Mouse (Mus musculus) forebrain, embryonic 16.5 days (tissue): Measurements from ENCODE around the gene Pfn1. TPM values are rescaled to one million over a fixed set of nuclear protein-coding genes. Genes with fewer than 3 reads are reported as not detected.

Source experiments
- ATAC-seq: fragments of 200-750 bp; cut with Nextera tagmentation; 2 replicates; pipeline ENCODE4 v1.8.0; 2017; ENCODE audit warnings: mild to moderate bottlenecking, moderate library complexity
- H3K27ac ChIP-seq: fragments of 300-500 bp; sonication (generic); 2 replicates; pipeline ENCODE4 v1.5.1; 2014; ENCODE audit warnings: low read length, control low read depth
- H3K27me3 ChIP-seq: fragments of 300-500 bp; sonication (generic); replicated peaks from 2 replicates; pipeline ENCODE4 v1.6.1; 2014; ENCODE audit warnings: low read length; ENCODE audit not compliant: control insufficient read depth, insufficient read depth
- H3K36me3 ChIP-seq: fragments of 300-500 bp; sonication (generic); 2 replicates; pipeline ENCODE4 v1.6.1; 2014; ENCODE audit not compliant: control insufficient read depth, insufficient read depth
- H3K4me1 ChIP-seq: fragments of 300-500 bp; sonication (generic); replicated peaks from 2 replicates; pipeline ENCODE4 v1.6.1; 2014; ENCODE audit warnings: low read length; ENCODE audit not compliant: control insufficient read depth, insufficient read depth
- H3K4me2 ChIP-seq: fragments of 300-500 bp; sonication (generic); 2 replicates; pipeline ENCODE4 v1.6.1; 2014; ENCODE audit warnings: mild to moderate bottlenecking, low read length, control low read depth
- H3K4me3 ChIP-seq: fragments of 300-500 bp; sonication (generic); replicated peaks from 2 replicates; pipeline ENCODE4 v1.5.1; 2014; ENCODE audit warnings: mild to moderate bottlenecking, low read length, control low read depth
- H3K9ac ChIP-seq: fragments of 300-500 bp; sonication (generic); replicated peaks from 2 replicates; pipeline ENCODE4 v1.6.1; 2014; ENCODE audit warnings: low read depth, low read length, control low read depth
- H3K9me3 ChIP-seq: fragments of 300-500 bp; sonication (generic); 2 replicates; pipeline ENCODE4 v1.6.1; 2016; ENCODE audit warnings: low read length; ENCODE audit not compliant: control insufficient read depth
- WGBS: fragments of 180-500 bp; shearing (Covaris S2); extraction: QIAGEN DNeasy Blood & Tissue Kit; methylation state at CpG from one replicate; pipeline ENCODE4 v1.1.7; 2014; 5-methylcytosine and 5-hydroxymethylcytosine counted together
- polyA plus RNA-seq: library from polyadenylated mRNA; unstranded; fragments of >200 nt; fragmentation: Nextera tagmentation; extraction: Ambion mirVana; gene quantifications from 2 replicates; pipeline ENCODE4 v1.2.1, GENCODE M21; 2015

Gene Pfn1
- polyA plus RNA-seq, 1 experiment from 2014 or later: 642 TPM

DNA sequence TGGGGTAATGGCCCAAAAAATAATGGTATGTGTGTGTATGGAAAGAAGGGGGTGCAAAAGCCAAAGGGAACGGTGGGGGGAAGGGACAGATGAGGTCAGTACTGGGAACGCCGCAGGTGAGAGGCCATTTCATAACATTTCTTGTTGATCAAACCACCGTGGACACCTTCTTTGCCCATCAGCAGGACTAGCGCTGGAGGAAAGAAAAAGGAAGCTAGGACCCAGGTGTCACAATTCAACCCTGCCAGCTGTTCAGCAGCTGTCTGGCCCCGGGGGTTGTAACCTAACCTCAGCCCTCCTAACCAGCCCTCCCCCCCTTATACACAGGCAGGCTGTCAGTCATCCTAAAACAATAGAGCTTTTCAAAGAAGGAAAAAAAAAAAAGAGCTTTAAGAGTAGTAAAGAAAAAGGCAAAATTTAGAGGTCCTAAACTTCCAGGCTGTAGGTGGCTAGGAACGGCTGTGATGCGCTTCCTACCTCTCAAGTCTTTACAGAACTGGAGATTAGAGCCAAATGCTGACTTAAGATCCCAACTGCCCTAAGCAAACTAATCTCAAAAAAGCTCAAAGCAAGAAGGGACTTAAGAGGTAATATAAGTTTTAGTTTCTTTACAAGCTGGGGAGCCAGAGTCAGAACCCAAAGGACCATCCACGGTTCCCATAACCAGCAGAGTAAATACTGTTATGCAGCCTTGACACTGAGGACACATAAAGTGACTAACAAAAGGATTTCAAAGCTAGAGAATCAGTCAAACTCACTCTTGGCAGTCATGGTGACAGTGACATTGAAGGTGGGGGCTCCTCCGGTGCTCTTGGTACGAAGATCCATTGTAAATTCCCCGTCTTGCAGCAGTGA is 2.2 kb downstream of the Pfn1 start:
- 63% methylated on average over 12 of the region's 12 CpGs for WGBS
- Histone ChIP-seq H3K9ac (no peak overlapping the region), H3K27me3 (no peaks in the 10 kb centered on the region), H3K4me3 (peak overlapping the region; percentile 100), H3K4me2 (peak overlapping the region; percentile 98), H3K27ac (no peak overlapping the region), H3K36me3 (peaks cover 23% of the 10 kb centered on the region), H3K4me1 (peaks cover 49% of the 10 kb centered on the region), H3K9me3 (no peaks in the 10 kb centered on the region)
- ATAC-seq: no peak

DNA sequence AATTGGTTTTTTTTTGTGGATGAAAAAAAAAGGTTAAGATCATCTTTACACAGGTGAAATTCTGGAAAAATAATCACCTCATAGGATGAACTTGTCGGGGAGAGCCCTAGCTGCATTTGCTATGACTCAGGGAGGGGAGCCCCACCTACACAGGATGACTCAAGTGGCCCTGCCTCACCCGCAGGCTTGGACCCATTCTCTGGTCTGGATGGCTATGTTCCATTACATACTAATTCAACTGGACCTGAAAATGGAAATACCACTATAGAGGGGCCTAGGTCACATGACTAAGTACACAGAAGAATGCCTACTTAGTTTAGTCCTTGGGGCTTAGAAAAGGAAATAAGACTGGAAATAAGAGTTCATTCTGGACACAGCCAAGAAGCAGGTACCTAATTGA is 3.1 kb downstream of the Pfn1 start:
- Histone ChIP-seq H3K4me3 (no peak overlapping the region), H3K4me1 (peaks cover 49% of the 10 kb centered on the region), H3K27ac (no peak overlapping the region), H3K36me3 (peaks cover 23% of the 10 kb centered on the region), H3K9me3 (no peaks in the 10 kb centered on the region), H3K9ac (no peak overlapping the region), H3K27me3 (no peaks in the 10 kb centered on the region), H3K4me2 (no peak overlapping the region)
- no peak for ATAC-seq
- 82% methylated on average over 2 of the region's 2 CpGs for WGBS

DNA sequence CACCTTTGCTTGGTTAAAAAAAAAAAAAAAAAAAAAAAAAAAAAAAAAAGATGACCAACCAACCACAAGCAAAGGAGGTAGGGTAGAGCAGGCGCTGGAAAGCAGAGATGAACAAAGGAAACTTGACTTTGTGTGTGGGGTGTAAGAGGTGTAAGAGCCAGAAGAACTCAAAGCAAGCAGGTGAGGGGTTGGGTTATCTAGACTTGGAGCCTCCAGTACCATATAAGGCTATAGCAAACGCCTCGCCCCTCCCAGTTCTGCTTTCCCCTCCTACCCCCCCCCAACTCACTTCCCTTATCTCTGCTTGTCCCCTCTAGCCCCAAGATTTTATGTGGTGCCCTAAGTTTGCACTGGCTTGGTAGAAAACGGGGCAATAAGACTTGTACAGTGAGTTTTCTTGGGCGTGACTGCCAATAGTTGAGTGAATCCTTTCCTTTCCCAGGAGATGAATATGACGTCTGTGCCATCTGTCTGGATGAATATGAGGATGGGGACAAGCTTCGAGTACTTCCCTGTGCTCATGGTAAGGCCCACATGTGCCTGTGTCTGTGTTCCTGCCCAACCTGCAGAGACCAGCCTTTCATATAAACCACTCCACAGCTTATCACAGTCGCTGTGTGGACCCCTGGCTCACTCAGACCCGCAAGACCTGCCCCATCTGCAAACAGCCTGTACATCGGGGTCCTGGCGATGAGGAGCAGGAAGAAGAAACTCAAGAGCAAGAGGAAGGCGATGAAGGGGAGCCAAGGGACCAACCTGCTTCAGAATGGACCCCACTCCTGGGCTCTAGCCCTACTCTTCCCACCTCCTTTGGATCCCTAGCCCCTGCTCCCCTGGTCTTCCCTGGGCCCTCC is 3.9 kb downstream of the Pfn1 start:
- H3K9ac ChIP-seq: no peak overlapping the region
- no peaks in the 10 kb centered on the region for H3K9me3 ChIP-seq
- H3K36me3 ChIP-seq: peaks cover 23% of the 10 kb centered on the region
- no peak for ATAC-seq
- peaks cover 50% of the 10 kb centered on the region for H3K4me1 ChIP-seq
- no peak overlapping the region for H3K4me2 ChIP-seq
- no peak overlapping the region for H3K27ac ChIP-seq
- WGBS: 82% methylated on average over 12 of the region's 12 CpGs
- H3K4me3 ChIP-seq: no peak overlapping the region
- H3K27me3 ChIP-seq: no peaks in the 10 kb centered on the region

DNA sequence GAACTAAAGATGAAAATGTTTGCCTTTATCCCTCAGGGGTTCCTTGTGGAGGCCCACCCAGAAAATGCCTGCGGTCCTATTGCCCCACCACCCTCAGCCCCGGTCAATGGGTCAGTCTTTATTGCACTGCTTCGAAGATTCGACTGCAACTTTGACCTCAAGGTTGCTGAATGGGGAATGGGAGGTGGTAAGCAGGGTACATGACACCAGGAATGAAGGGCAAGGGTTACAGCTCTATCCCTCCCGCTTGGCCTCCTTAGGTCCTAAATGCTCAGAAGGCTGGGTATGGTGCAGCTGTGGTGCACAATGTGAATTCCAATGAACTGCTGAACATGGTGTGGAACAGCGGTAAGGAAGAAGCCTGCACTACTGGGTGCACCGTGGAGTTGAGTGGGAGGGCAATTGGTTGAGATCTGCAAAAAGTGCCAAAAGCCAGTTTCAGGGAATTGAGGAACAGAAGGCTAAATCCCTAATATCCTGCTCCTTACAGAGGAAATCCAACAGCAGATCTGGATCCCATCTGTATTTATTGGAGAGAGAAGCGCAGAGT is 5.2 kb downstream of the Pfn1 start:
- H3K9ac ChIP-seq: no peak overlapping the region
- no peak overlapping the region for H3K4me2 ChIP-seq
- peaks cover 48% of the 10 kb centered on the region for H3K4me1 ChIP-seq
- no peak for ATAC-seq
- WGBS: 91% methylated on average over 8 of the region's 8 CpGs
- no peaks in the 10 kb centered on the region for H3K9me3 ChIP-seq
- no peak overlapping the region for H3K27ac ChIP-seq
- no peaks in the 10 kb centered on the region for H3K27me3 ChIP-seq
- no peak overlapping the region for H3K4me3 ChIP-seq
- peaks cover 29% of the 10 kb centered on the region for H3K36me3 ChIP-seq

- H3K9ac ChIP-seq: no peak overlapping the region
- H3K9me3 ChIP-seq: no peaks in the 10 kb centered on the region
- H3K27ac ChIP-seq: no peak overlapping the region
- WGBS: 92% methylated on average over 4 of the region's 4 CpGs
- H3K4me2 ChIP-seq: peak overlapping the region; percentile 94
- no peak for ATAC-seq
- no peaks in the 10 kb centered on the region for H3K27me3 ChIP-seq
- H3K36me3 ChIP-seq: peaks cover 30% of the 10 kb centered on the region
- H3K4me1 ChIP-seq: peaks cover 48% of the 10 kb centered on the region
- H3K4me3 ChIP-seq: peak overlapping the region; percentile 56
Observed at GRCm38 (mm10) chr11:70648512-70648911, 5.9 kb downstream of the Pfn1 start.

DNA sequence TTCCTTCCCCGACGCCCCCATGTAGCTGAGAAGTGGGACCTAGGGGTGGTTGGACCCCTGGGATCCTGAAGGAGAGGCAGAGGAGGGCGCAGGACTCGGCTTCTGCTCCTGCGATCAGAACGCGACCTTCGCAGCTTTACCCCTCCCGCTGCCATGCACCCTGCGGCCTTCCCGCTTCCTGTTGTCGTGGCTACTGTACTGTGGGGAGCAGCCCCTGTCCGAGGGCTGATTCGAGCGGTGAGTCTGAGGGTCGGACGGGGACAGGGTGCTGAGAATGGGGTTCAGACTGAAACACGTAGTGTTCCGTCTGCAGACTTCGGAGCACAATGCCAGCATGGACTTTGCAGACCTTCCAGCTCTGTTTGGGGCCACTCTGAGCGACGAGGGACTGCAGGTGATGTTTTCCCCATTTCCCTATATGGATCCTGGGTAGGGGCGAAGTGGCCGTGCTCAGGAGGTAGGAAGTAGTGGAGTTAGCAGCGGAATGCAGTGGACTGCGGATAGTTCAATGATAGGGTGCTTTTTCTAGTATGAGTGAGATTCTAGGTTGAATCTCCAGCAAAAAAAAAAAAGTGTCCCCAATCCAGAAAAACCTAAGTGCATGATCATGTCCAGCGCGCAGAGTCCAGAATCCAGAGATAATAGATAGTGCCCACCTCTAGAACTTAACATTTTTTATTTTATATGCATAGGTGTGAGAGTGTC is 6.6 kb downstream of the Pfn1 start:
- Histone ChIP-seq H3K4me3 (peak overlapping the region; percentile 56), H3K36me3 (peaks cover 30% of the 10 kb centered on the region), H3K27ac (peak overlapping the region; percentile 96), H3K4me2 (peak overlapping the region; percentile 94), H3K4me1 (peaks cover 42% of the 10 kb centered on the region), H3K27me3 (no peaks in the 10 kb centered on the region), H3K9me3 (no peaks in the 10 kb centered on the region), H3K9ac (peak overlapping the region; percentile 64)
- WGBS: 4% methylated on average over 28 of the region's 28 CpGs
- ATAC-seq: no peak; the same call in 1 of the 2 replicates

DNA sequence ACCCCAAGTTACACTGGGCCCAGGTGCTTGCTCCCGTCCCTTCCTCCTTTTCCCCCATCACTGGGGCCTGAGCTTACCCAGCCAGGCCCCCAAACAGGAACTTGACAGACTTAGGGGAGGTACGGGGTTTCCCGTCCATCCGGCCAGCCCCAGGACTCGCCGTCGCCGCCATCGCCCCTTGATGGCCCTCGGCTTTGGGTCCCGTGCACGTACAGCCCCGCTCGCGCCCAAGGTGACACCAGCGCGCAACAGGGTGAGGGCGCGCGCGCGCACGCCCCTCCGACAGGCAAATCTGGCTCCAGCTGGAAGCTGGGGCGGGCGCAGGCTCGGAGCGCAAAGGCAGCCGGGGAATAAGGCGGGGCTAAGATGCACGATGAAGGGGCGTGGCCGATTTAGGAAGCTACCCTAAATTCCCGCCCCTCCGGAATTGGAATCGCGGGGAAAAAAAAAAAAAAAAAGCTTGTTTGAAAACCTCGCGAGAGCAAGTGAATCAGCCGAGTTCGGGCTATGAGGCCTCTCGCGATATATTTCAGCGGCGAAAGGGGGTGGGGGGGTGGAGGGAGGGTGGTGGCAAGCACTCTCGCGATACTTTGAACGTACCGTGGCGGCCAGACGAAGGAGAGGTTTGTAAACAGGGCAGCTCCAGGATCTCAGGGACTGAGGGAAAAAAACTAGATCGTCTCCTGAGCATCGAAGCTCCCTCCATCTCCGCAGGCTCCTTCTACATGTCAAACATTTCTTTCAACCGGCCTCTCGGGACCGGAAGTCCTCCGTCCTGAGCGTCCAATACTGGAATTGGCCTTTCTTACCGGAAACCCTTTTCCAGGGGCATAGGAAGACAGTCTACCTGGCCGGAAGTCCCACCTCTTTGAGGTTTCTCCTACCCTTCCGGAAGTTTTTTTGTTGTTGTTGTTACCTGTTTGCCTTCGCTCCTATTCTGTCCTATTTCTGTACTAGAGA is 7.5 kb downstream of the Pfn1 start, which contains the start of the genes Rnf167 and Slc25a11:
Gene Rnf167, plus strand, starts transcription at position 545 of the 960 bp plus-strand sequence.
Gene Slc25a11, minus strand, starts transcription at position 789 of the 960 bp plus-strand sequence.
- H3K9me3 ChIP-seq: no peaks in the 10 kb centered on the region
- H3K36me3 ChIP-seq: peaks cover 27% of the 10 kb centered on the region
- peak; percentile 92 for ATAC-seq
- peak within 1 kb of the TSS; percentile 96 for H3K27ac ChIP-seq
- H3K27me3 ChIP-seq: no peaks in the 10 kb centered on the region
- H3K4me1 ChIP-seq: peaks cover 33% of the 10 kb centered on the region
- H3K4me3 ChIP-seq: peak within 1 kb of the TSS; percentile 56
- H3K4me2 ChIP-seq: peak within 1 kb of the TSS; percentile 94
- WGBS: under 1% methylated on average over 63 of the region's 63 CpGs
- H3K9ac ChIP-seq: peak within 1 kb of the TSS; percentile 90

DNA sequence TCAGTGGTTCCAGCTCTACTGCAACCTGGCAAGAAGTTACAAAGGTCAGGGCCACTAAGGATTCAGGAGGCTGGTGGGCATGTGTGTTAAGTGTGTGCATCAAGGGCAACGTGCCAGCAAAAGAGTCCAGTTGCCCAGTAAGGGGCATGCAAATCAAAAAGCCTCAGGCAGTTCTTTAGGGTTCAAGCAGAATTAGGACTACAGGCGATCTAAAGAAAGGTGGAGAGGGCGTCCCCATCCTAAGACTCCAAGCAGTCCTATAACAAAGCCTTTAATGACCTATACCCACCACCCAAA is 8.2 kb downstream of the Pfn1 start:
- WGBS: 25% methylated on average over 3 of the region's 3 CpGs
- H3K36me3 ChIP-seq: peaks cover 24% of the 10 kb centered on the region
- no peaks in the 10 kb centered on the region for H3K9me3 ChIP-seq
- peaks cover 30% of the 10 kb centered on the region for H3K4me1 ChIP-seq
- peak overlapping the region; percentile 90 for H3K27ac ChIP-seq
- peak overlapping the region; percentile 90 for H3K9ac ChIP-seq
- no peak for ATAC-seq
- peak overlapping the region; percentile 90 for H3K4me2 ChIP-seq
- no peaks in the 10 kb centered on the region for H3K27me3 ChIP-seq
- peak overlapping the region; percentile 56 for H3K4me3 ChIP-seq
